Mouse (Mus musculus) forebrain, embryonic 11.5 days (tissue): ENCODE data around the gene Stpg3. TPM values are rescaled to one million over a fixed set of nuclear protein-coding genes. Genes with fewer than 3 reads are reported as not detected.

Source experiments
- ATAC-seq: fragments of 200-750 bp; cut with Nextera tagmentation; replicated peaks from 2 replicates; pipeline ENCODE4 v1.8.0; 2017; ENCODE audit warnings: moderate TSS enrichment; ENCODE audit not compliant: low FRiP score
- DNase-seq: peaks from one replicate; pipeline ENCODE4 v3.0.0-alpha.2; 2017; ENCODE audit warnings: low spot score
- H3K27ac ChIP-seq: fragments of 300-500 bp; sonication (generic); 2 replicates; pipeline ENCODE4 v1.5.1; 2014; ENCODE audit warnings: low read depth, low read length
- H3K27me3 ChIP-seq: fragments of 300-500 bp; sonication (generic); 2 replicates; pipeline ENCODE4 v1.6.1; 2014; ENCODE audit warnings: mild to moderate bottlenecking, low read length, mixed read lengths; ENCODE audit not compliant: control insufficient read depth, insufficient read depth
- H3K36me3 ChIP-seq: fragments of 300-500 bp; sonication (generic); 2 replicates; pipeline ENCODE4 v1.6.1; 2014; ENCODE audit warnings: mild to moderate bottlenecking, low read length, moderate library complexity, mixed read lengths; ENCODE audit not compliant: control insufficient read depth, insufficient read depth
- H3K4me1 ChIP-seq: fragments of 300-500 bp; sonication (generic); replicated peaks from 2 replicates; pipeline ENCODE4 v1.6.1; 2014; ENCODE audit warnings: low read length, mixed read lengths; ENCODE audit not compliant: control insufficient read depth, insufficient read depth
- H3K4me2 ChIP-seq: fragments of 300-500 bp; sonication (generic); 2 replicates; pipeline ENCODE4 v1.6.1; 2014; ENCODE audit warnings: low read depth, mild to moderate bottlenecking, low read length, moderate library complexity, mixed read lengths; ENCODE audit not compliant: severe bottlenecking
- H3K4me3 ChIP-seq: fragments of 300-500 bp; sonication (generic); 2 replicates; pipeline ENCODE4 v1.5.1; 2014; ENCODE audit warnings: low read depth, low read length
- H3K9ac ChIP-seq: fragments of 300-500 bp; sonication (generic); 2 replicates; pipeline ENCODE4 v1.6.1; 2014; ENCODE audit warnings: low read length
- H3K9me3 ChIP-seq: fragments of 300-500 bp; sonication (generic); 2 replicates; pipeline ENCODE4 v1.6.1; 2016; ENCODE audit warnings: low read length, mixed read lengths; ENCODE audit not compliant: control insufficient read depth
- WGBS: fragments of 180-500 bp; shearing (Covaris S2); extraction: QIAGEN DNeasy Blood & Tissue Kit; methylation state at CpG from one replicate; pipeline ENCODE4 v1.1.7; 2014; 5-methylcytosine and 5-hydroxymethylcytosine counted together
- polyA plus RNA-seq: library from polyadenylated mRNA; unstranded; fragments of >200 nt; fragmentation: Nextera tagmentation; extraction: Ambion mirVana; gene quantifications from 2 replicates; pipeline ENCODE4 v1.2.1, GENCODE M21; 2014

Gene Stpg3
- polyA plus RNA-seq, 1 experiment from 2014 or later: not detected

GRCm38 (mm10) chr2:25230581-25230980, 16.1 kb upstream of the Stpg3 start:
- Histone ChIP-seq H3K9ac (no peak overlapping the region), H3K4me1 (no peaks in the 10 kb centered on the region), H3K27me3 (no peaks in the 10 kb centered on the region), H3K27ac (no peak overlapping the region), H3K4me2 (no peak overlapping the region), H3K36me3 (no peaks in the 10 kb centered on the region), H3K9me3 (no peaks in the 10 kb centered on the region), H3K4me3 (no peak overlapping the region)
- ATAC-seq (no peak), DNase-seq (no peak)
- 86% methylated on average over 7 of the region's 7 CpGs for WGBS

DNA sequence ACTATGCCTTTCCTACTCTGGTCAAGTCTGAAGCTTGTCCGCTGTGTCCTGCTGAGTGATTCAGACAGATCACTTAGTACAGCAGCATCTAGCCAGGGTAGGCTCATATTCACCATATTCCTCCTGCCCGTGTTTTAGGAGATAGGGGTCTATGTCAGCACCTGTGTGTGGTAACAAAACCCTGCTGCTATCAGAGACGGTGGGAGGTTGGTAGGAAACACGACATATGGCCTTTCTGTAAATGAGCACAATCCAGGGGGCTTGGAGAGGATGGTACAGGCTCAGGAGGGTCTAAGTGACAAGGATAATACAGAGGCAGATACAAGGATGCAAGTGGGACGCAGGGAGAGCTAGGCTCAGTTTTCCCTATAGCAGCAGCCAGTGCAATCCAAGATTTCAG, 15.1 kb upstream of the Stpg3 start:
- no peak overlapping the region for H3K4me2 ChIP-seq
- WGBS: 83% methylated on average over 5 of the region's 5 CpGs

DNA sequence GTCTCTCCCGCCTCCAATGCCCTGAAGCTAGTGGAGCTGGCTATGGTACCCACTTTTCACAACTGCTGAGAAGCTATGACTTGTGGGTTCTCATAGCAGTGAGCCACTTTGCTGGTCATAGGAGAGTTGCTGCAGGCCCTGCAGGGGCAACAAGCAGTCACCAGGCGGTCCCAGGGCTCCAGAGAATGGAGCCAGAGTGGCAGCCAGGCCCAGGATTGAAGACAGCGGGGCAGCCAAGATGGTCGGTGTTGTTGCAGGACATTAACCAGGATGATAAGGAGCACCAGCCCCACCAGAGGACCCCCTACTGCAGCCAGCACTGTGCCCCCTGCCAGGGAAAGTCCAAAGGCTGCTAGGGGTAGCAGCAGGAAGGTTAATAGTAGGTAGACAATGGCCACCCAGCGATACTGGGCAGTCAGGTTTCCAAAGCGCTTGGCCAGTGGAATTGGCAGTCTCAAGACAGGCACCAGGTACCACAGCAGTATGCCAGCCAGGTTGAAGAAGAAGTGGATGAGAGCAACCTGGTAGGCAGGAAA, 14.6 kb upstream of the Stpg3 start:
- Histone ChIP-seq H3K9me3 (no peaks in the 10 kb centered on the region), H3K9ac (0 out of 2 replicates have a peak overlapping the region, but pooled peaks have one; percentile 9), H3K4me1 (no peaks in the 10 kb centered on the region), H3K4me2 (no peak overlapping the region), H3K36me3 (no peaks in the 10 kb centered on the region), H3K27me3 (no peaks in the 10 kb centered on the region), H3K27ac (no peak overlapping the region), H3K4me3 (no peak overlapping the region)
- ATAC-seq: no peak
- DNase-seq: no peak
- 65% methylated on average over 6 of the region's 6 CpGs for WGBS

More for the DNA sequence above, 15.1 kb upstream of the Stpg3 start:
- H3K36me3 ChIP-seq: no peaks in the 10 kb centered on the region
- no peak overlapping the region for H3K27ac ChIP-seq
- H3K9me3 ChIP-seq: no peaks in the 10 kb centered on the region
- H3K9ac ChIP-seq: no peak overlapping the region
- ATAC-seq: no peak
- H3K27me3 ChIP-seq: no peaks in the 10 kb centered on the region
- H3K4me3 ChIP-seq: no peak overlapping the region
- no peaks in the 10 kb centered on the region for H3K4me1 ChIP-seq
- no peak for DNase-seq

DNA sequence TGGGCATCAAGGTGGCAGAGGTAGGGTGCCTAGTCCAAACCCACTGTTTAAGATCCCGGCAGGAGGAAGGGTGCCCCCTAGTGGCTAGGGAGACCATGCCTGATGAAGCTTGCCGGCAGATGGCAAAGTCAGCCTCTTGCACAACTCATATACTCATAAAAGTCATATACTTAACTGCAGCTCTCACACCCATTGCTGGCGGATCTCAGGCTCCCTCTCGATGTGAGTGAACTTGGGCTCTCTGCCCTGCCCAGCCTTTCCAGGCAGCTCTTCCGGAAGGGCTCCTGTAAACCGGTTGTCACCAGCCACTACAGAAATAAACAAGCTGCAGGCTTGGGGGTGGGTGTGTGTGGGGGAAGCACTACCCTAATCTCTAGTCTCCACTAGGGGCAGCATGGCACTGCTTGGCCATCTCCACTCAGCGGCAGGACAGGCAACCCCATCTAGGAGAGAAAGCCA, 14.0 kb upstream of the Stpg3 start:
- no peaks in the 10 kb centered on the region for H3K36me3 ChIP-seq
- DNase-seq: peak; percentile 88
- peak overlapping the region; percentile 40; the same call in 1 of the 2 replicates for H3K4me2 ChIP-seq
- no peak overlapping the region for H3K9ac ChIP-seq
- no peak overlapping the region for H3K27ac ChIP-seq
- no peak overlapping the region for H3K4me3 ChIP-seq
- no peaks in the 10 kb centered on the region for H3K27me3 ChIP-seq
- WGBS: 0% methylated on average over 7 of the region's 7 CpGs
- ATAC-seq: no peak; the same call in 1 of the 2 replicates
- H3K4me1 ChIP-seq: peaks cover 3% of the 10 kb centered on the region; the same call in 1 of the 2 replicates
- no peaks in the 10 kb centered on the region for H3K9me3 ChIP-seq

- H3K4me2 ChIP-seq: no peak overlapping the region
- no peak overlapping the region for H3K4me3 ChIP-seq
- peaks cover 5% of the 10 kb centered on the region; the same call in 1 of the 2 replicates for H3K4me1 ChIP-seq
- no peak overlapping the region for H3K9ac ChIP-seq
- no peaks in the 10 kb centered on the region for H3K36me3 ChIP-seq
- no peaks in the 10 kb centered on the region for H3K27me3 ChIP-seq
- H3K9me3 ChIP-seq: no peaks in the 10 kb centered on the region
- ATAC-seq: no peak
- WGBS: 94% methylated on average over 4 of the region's 4 CpGs
- DNase-seq: no peak
- H3K27ac ChIP-seq: no peak overlapping the region
Observed at GRCm38 (mm10) chr2:25227406-25227805, 13.0 kb upstream of the Stpg3 start.

DNA sequence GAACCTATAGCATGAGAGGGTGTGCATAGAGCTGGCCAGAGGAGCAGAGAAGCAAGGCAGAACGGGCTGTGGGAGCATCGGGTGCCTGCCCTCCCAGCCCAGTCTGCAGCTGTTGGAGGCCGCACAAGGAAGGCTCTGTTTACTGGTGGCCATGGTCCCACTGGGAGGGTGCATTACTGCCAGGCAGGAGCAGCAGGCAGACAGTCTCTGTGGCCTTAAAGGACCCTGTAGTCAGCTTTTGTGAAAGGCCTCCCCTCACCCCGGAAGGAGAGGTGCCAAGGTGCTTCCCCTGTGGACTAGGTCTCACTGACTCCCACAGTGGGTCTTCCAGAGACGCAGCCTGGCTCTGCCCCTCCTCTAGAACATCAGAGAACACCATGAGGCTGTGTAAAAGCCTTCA, 12.4 kb upstream of the Stpg3 start:
- Histone ChIP-seq H3K36me3 (no peaks in the 10 kb centered on the region), H3K9ac (no peak overlapping the region), H3K4me2 (no peak overlapping the region), H3K4me1 (peaks cover 5% of the 10 kb centered on the region; the same call in 1 of the 2 replicates), H3K4me3 (no peak overlapping the region), H3K27ac (no peak overlapping the region), H3K9me3 (no peaks in the 10 kb centered on the region), H3K27me3 (no peaks in the 10 kb centered on the region)
- DNase-seq: no peak
- 86% methylated on average over 5 of the region's 5 CpGs for WGBS
- ATAC-seq: no peak

GRCm38 (mm10) chr2:25225811-25226379, 11.5 kb upstream of the Stpg3 start:
- Histone ChIP-seq H3K4me1 (peaks cover 5% of the 10 kb centered on the region; the same call in 1 of the 2 replicates), H3K36me3 (no peaks in the 10 kb centered on the region), H3K4me3 (no peak overlapping the region), H3K4me2 (peak overlapping the region; percentile 51; the same call in 1 of the 2 replicates), H3K9me3 (no peaks in the 10 kb centered on the region), H3K27me3 (no peaks in the 10 kb centered on the region), H3K9ac (no peak overlapping the region), H3K27ac (peak overlapping the region; percentile 97)
- DNase-seq (no peak), ATAC-seq (no peak)
- 78% methylated on average over 8 of the region's 8 CpGs for WGBS

DNA sequence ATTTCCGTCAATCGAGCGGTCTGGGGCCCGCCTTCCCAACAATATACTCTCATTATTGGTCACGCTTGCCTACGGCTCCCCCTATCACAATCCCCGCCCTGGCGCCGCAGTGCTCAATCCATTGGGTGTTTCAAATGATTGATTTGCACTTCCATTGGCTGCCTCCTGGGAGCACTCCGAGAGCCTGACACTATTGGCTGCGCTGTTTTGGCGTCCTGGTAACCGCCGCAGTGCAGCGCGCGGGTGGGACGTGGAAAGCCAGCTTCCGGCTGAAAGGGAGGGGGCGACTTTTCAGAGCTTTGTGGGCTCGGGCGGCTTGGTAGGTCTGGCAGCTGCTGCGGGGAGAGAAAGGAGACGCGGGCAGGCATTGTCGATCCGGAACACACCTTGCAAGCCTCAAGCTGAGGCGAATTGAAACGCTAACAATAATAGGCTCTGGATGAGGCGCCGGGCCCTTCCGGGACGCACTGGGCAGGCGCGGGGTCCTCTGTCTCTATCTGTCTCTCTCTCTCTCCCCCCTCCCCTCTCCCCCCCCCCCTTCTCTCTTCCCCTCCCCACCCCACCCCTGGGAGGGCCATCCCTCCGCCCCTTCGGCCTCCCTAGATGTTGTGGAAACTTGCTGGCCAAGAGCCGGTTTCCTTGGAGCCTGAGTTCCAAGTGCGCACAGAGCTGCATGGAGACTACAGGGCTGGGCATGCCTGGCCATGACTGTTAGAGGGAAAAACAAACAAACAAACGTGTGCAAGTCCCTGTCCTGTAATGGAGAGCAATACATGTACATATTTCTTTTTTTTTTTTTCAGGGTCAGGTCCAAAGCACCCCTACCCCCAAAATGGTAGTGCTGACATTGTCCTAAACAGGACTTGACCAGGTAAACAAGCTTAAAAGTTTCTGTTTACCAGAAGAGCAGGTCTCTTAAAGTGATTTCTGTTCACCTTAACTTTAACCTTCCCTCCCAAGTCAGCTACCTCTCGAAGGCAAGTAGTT, 10.6 kb upstream of the Stpg3 start:
- Histone ChIP-seq H3K4me2 (peak overlapping the region; percentile 51), H3K36me3 (no peaks in the 10 kb centered on the region), H3K9me3 (no peaks in the 10 kb centered on the region), H3K27me3 (no peaks in the 10 kb centered on the region), H3K9ac (peak overlapping the region; percentile 70), H3K4me3 (peak overlapping the region; percentile 92), H3K27ac (peak overlapping the region; percentile 97), H3K4me1 (peaks cover 5% of the 10 kb centered on the region; the same call in 1 of the 2 replicates)
- peak; percentile 97 for ATAC-seq
- peak; percentile 98 for DNase-seq
- WGBS: 2% methylated on average over 41 of the region's 41 CpGs
